In the genomic region with DNA sequence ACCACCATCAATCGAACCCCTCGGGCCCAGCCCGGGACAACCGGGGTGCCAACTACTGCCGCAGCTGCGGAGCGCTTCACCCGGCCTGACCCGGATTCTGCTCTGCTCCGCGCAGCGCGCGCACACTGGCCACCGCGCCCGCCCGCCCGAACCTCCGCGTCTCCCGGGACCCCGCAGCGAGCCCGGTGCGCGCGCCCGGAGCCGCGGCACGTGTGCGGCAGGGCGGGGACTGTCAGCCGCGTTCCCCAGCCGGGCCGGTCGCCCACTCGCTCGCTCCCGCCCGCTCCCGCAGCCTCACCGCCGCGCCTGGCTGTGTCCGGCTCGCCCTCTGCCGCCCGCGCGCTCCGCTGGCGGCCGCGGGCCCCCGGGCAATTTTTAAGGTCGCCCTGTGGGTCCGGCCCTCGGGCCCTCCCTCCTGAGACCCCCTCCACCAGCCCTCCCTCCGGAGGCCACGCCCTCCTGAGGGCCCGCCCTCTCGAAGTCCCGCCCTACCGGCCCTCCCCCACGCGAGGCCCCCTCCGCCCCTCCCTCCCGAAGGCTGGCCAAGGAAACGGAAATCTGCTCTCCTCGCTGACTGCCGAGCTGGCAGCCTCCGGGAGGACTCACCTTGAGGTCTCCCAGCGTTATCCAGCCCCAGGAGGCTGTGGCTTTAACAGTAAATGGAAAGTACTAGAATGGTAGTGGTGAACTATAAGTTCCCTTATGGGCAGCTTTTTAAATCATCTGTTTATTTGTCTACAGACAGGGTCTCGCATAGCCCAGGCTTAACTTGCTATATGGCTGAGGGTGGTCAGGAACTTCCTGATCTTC, we compare ENCODE assay signal across 8 mouse cellular contexts. TPM values are rescaled to one million over a fixed set of nuclear protein-coding genes. Genes with fewer than 3 reads are reported as not detected.
DNase-seq lines count a peak whose midpoint lies in the region; ATAC-seq and TF ChIP-seq lines count a peak whose summit lies in the region.

A gene (minus strand): TSS at position 456 of the 810 bp plus-strand sequence.

- DNase-seq in ES-E14 (ENCODE audit: low read depth, low spot score), result peak; percentile 82
- DNase-seq in cerebellum, adult 11 months, result peak; percentile 87
- DNase-seq in forebrain, embryonic 14.5 days (ENCODE audit: low spot score), result peak; percentile 92
- DNase-seq in heart, postnatal 25 days (ENCODE audit: low spot score), result peak; percentile 81
- peak; percentile 83 to 84 for DNase-seq in layer of hippocampus, adult 2 months (ENCODE audit: low spot score in 2 of 2)
- peak; percentile 85 for DNase-seq in ovary, adult 18-20 months (ENCODE audit: low spot score)
- DNase-seq in thymus, postnatal 0 days (ENCODE audit: low spot score), result peak; percentile 92

- H3K4me1 ChIP-seq in ES-E14 (ENCODE audit: control insufficient read depth in 2 of 2, insufficient read depth in 2 of 2, low read length in 2 of 2, poor library complexity in 1 of 2), result peaks cover 0 to 3% of the 10 kb centered on the region in 2 experiments; a peak in 1 of 4 replicates
- no peaks in the 10 kb centered on the region for H3K4me1 ChIP-seq in forebrain, embryonic 14.5 days (ENCODE audit: control insufficient read depth, insufficient read depth, low read length)
- H3K4me1 ChIP-seq in lung, embryonic 15.5 days, result peaks cover 14% of the 10 kb centered on the region

- peak; percentile 94 for ATAC-seq in forebrain, embryonic 14.5 days
- peak; percentile 95 for ATAC-seq in lung, embryonic 15.5 days (ENCODE audit: borderline replicate concordance, extremely low read depth, low FRiP score, low TSS enrichment)

- in situ Hi-C loops in ES-E14 (cut with MboI; ENCODE audit: low sequenced_read_pairs in 2 of 2, unreplicated experiment in 2 of 2), result no loop called here

- peak within 1 kb of the TSS; percentile 98 for H3K4me3 ChIP-seq in ES-E14 (ENCODE audit: insufficient read depth in 1 of 2, low read depth in 1 of 2, low read length in 2 of 2, poor library complexity in 1 of 2, severe bottlenecking in 1 of 2)
- peak within 1 kb of the TSS; percentile 73 for H3K4me3 ChIP-seq in forebrain, embryonic 14.5 days (ENCODE audit: low read depth, low read length)
- peak within 1 kb of the TSS; percentile 55 for H3K4me3 ChIP-seq in layer of hippocampus, adult 2 months
- peak within 1 kb of the TSS; percentile 91 for H3K4me3 ChIP-seq in lung, embryonic 15.5 days

- under 1% methylated on average over 69 of the region's 77 CpGs for WGBS in forebrain, embryonic 14.5 days
- WGBS in lung, embryonic 15.5 days, result under 1% methylated on average over 67 of the region's 77 CpGs

- peaks cover 3% of the 10 kb centered on the region; the same call in 1 of the 2 replicates for H3K36me3 ChIP-seq in ES-E14 (ENCODE audit: control insufficient read depth, insufficient read depth, low read length, poor library complexity, severe bottlenecking)
- H3K36me3 ChIP-seq in forebrain, embryonic 14.5 days (ENCODE audit: control insufficient read depth, insufficient read depth, low read length), result no peaks in the 10 kb centered on the region
- H3K36me3 ChIP-seq in lung, embryonic 15.5 days, result no peaks in the 10 kb centered on the region

- no peaks in the 10 kb centered on the region for H3K9me3 ChIP-seq in ES-E14 (ENCODE audit: control insufficient read depth, insufficient read depth, low read depth, low read length)
- no peaks in the 10 kb centered on the region for H3K9me3 ChIP-seq in forebrain, embryonic 14.5 days (replicated peaks; ENCODE audit: control insufficient read depth, low read length)
- no peaks in the 10 kb centered on the region for H3K9me3 ChIP-seq in lung, embryonic 15.5 days

- TF ChIP-seq CTCF in layer of hippocampus, adult 2 months (conservative IDR thresholded peaks at IDR 0.05), result no peak

- intact Hi-C loops in heart, postnatal 25 days (cut with DNase I), result loop anchor here (5.0 kb wide), 1 partner anchor 211 kb away; a partner anchor contains a TSS

- H3K27ac ChIP-seq in ES-E14 (ENCODE audit: insufficient read depth, low read depth, low read length, poor library complexity, severe bottlenecking), result peak within 1 kb of the TSS; percentile 55; the same call in 1 of the 2 replicates
- peak within 1 kb of the TSS; percentile 55; the same call in 1 of the 2 replicates for H3K27ac ChIP-seq in forebrain, embryonic 14.5 days (ENCODE audit: low read depth, low read length)
- H3K27ac ChIP-seq in layer of hippocampus, adult 2 months, result peak within 1 kb of the TSS; percentile 95
- peak within 1 kb of the TSS; percentile 80 for H3K27ac ChIP-seq in lung, embryonic 15.5 days

- peak within 1 kb of the TSS; percentile 77 for H3K4me2 ChIP-seq in forebrain, embryonic 14.5 days (ENCODE audit: low read length)
- H3K4me2 ChIP-seq in lung, embryonic 15.5 days, result peak within 1 kb of the TSS; percentile 81

- peak within 1 kb of the TSS; percentile 93 for H3K9ac ChIP-seq in ES-E14 (ENCODE audit: insufficient read depth, low read depth, low read length, poor library complexity, severe bottlenecking)
- peak within 1 kb of the TSS; percentile 78 for H3K9ac ChIP-seq in forebrain, embryonic 14.5 days (ENCODE audit: low read length)
- H3K9ac ChIP-seq in lung, embryonic 15.5 days, result peak within 1 kb of the TSS; percentile 75

- H3K27me3 ChIP-seq in forebrain, embryonic 14.5 days (replicated peaks; ENCODE audit: control insufficient read depth, insufficient read depth, low read length), result no peaks in the 10 kb centered on the region
- no peaks in the 10 kb centered on the region for H3K27me3 ChIP-seq in lung, embryonic 15.5 days

TF ChIP-seq in ES-E14, 5 proteins besides CTCF, POLR2A, EP300 and RAD21:
- TF ChIP-seq HCFC1 (IDR thresholded peaks at IDR 0.05; ENCODE audit: borderline replicate concordance, insufficient read depth, low read length), result peak; percentile 9; the same call in 1 of the 2 replicates
- no peak for TF ChIP-seq CHD2 (IDR thresholded peaks at IDR 0.05; ENCODE audit: low read depth, low read length)

RNA-seq across cellular contexts. Expression of the gene that starts here (rescaled TPM):
- total RNA-seq in ES-E14 (2012; rRNA removed), result 18.0 and 22.1 TPM in 2 replicates
- polyA plus RNA-seq in forebrain, embryonic 14.5 days (2014; fragmentation: Nextera tagmentation; extraction: Ambion mirVana), result 8.3 and 8.4 TPM in 2 replicates
- 10 to 100 TPM; 12.7 to 12.9 TPM for total RNA-seq in heart, postnatal 25 days (2021)
- total RNA-seq in layer of hippocampus, adult 2 months (2021), result 10 to 100 TPM in 1 of 2 experiments, 1 to 10 TPM in 1; 9.7 to 12.3 TPM
- polyA plus RNA-seq in lung, embryonic 15.5 days (2015; fragmentation: Nextera tagmentation; extraction: Ambion mirVana), result 19.1 and 20.6 TPM in 2 replicates
- polyA plus RNA-seq in thymus, postnatal 0 days (2015; fragmentation: Nextera tagmentation; extraction: Ambion mirVana), result 11.5 and 11.8 TPM in 2 replicates

Comparison
In these comparisons a context has a peak if more than half of its experiments do, and no peak if none do; other contexts are left out.
1. Peak in every context shown above with its lines: DNase-seq, ATAC-seq, H3K4me3 ChIP-seq and H3K27ac ChIP-seq.